Mouse (Mus musculus): Measurements from ENCODE around the gene Gipc2. TPM values are rescaled to one million over a fixed set of nuclear protein-coding genes. Genes with fewer than 3 reads are reported as not detected.
A peak's percentile ranks its signal among the peaks of the same experiment; 100 is the strongest.

Gipc2 gene
- polyA plus RNA-seq, 1 experiment from 2014 or later: 16.2 TPM

GRCm38 (mm10) chr3:152121169-152122009 lies 44.6 kb downstream of the Gipc2 start:
- 80% methylated on average over 11 of the region's 11 CpGs for WGBS
- no peaks in the 10 kb centered on the region for H3K4me1 ChIP-seq (ENCODE audit: control insufficient read depth, insufficient read depth, low read length)
- no peak for ATAC-seq
- H3K9me3 ChIP-seq (replicated peaks; ENCODE audit: control insufficient read depth, low read length, poor library complexity, severe bottlenecking): no peaks in the 10 kb centered on the region
- no peak overlapping the region for H3K9ac ChIP-seq (ENCODE audit: low read depth, low read length)
- no peak overlapping the region for H3K4me2 ChIP-seq (ENCODE audit: low read length)
- H3K4me3 ChIP-seq (ENCODE audit: low read depth, low read length): no peak overlapping the region
- no peaks in the 10 kb centered on the region for H3K27me3 ChIP-seq (ENCODE audit: control insufficient read depth, insufficient read depth, low read depth, low read length)
- H3K27ac ChIP-seq (ENCODE audit: low read length): no peak overlapping the region
- H3K36me3 ChIP-seq (ENCODE audit: control insufficient read depth, insufficient read depth, low read length): no peaks in the 10 kb centered on the region

GRCm38 (mm10) chr3:152119987-152120386 lies 46.0 kb downstream of the Gipc2 start:
- Histone ChIP-seq H3K9ac (ENCODE audit: low read depth, low read length) (no peak overlapping the region), H3K4me3 (ENCODE audit: low read depth, low read length) (no peak overlapping the region), H3K4me2 (ENCODE audit: low read length) (no peak overlapping the region), H3K4me1 (ENCODE audit: control insufficient read depth, insufficient read depth, low read length) (no peaks in the 10 kb centered on the region), H3K27ac (ENCODE audit: low read length) (no peak overlapping the region), H3K9me3 (replicated peaks; ENCODE audit: control insufficient read depth, low read length, poor library complexity, severe bottlenecking) (no peaks in the 10 kb centered on the region), H3K27me3 (ENCODE audit: control insufficient read depth, insufficient read depth, low read depth, low read length) (no peaks in the 10 kb centered on the region), H3K36me3 (ENCODE audit: control insufficient read depth, insufficient read depth, low read length) (no peaks in the 10 kb centered on the region)
- no peak for ATAC-seq
- WGBS: 73% methylated on average over 4 of the region's 4 CpGs

DNA sequence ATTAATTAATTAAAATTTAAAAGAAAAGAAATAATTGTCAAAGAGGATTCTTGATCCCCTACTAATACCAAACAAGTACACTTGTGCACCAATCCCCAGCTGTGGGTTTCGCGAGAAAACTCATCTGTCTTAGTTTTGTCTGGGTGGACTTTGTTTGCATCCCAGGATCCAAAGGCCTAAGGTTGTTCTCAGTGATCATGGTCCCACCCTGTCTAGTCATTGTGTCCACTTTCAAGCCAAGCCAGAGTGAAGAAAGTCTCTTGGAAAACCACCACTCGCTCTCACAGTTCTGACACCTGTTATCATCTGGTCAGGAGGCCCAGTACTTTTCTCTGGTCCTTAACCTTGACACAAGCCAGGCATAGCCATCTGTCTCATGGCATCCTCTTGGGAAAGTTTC lies 48.1 kb downstream of the Gipc2 start:
- no peak for ATAC-seq
- no peak overlapping the region for H3K9ac ChIP-seq (ENCODE audit: low read depth, low read length)
- no peaks in the 10 kb centered on the region for H3K36me3 ChIP-seq (ENCODE audit: control insufficient read depth, insufficient read depth, low read length)
- H3K9me3 ChIP-seq (replicated peaks; ENCODE audit: control insufficient read depth, low read length, poor library complexity, severe bottlenecking): no peaks in the 10 kb centered on the region
- H3K4me2 ChIP-seq (ENCODE audit: low read length): no peak overlapping the region
- H3K4me3 ChIP-seq (ENCODE audit: low read depth, low read length): no peak overlapping the region
- no peaks in the 10 kb centered on the region for H3K4me1 ChIP-seq (ENCODE audit: control insufficient read depth, insufficient read depth, low read length)
- WGBS: 93% methylated on average over 3 of the region's 3 CpGs
- no peaks in the 10 kb centered on the region for H3K27me3 ChIP-seq (ENCODE audit: control insufficient read depth, insufficient read depth, low read depth, low read length)
- H3K27ac ChIP-seq (ENCODE audit: low read length): no peak overlapping the region

GRCm38 (mm10) chr3:152116140-152116539 lies 49.9 kb downstream of the Gipc2 start:
- H3K9ac ChIP-seq (ENCODE audit: low read depth, low read length): no peak overlapping the region
- H3K27ac ChIP-seq (ENCODE audit: low read length): no peak overlapping the region
- no peaks in the 10 kb centered on the region for H3K27me3 ChIP-seq (ENCODE audit: control insufficient read depth, insufficient read depth, low read depth, low read length)
- H3K9me3 ChIP-seq (replicated peaks; ENCODE audit: control insufficient read depth, low read length, poor library complexity, severe bottlenecking): no peaks in the 10 kb centered on the region
- no peaks in the 10 kb centered on the region for H3K4me1 ChIP-seq (ENCODE audit: control insufficient read depth, insufficient read depth, low read length)
- no peak overlapping the region for H3K4me2 ChIP-seq (ENCODE audit: low read length)
- WGBS: 90% methylated on average over 3 of the region's 3 CpGs
- ATAC-seq: no peak
- H3K4me3 ChIP-seq (ENCODE audit: low read depth, low read length): no peak overlapping the region
- H3K36me3 ChIP-seq (ENCODE audit: control insufficient read depth, insufficient read depth, low read length): no peaks in the 10 kb centered on the region

GRCm38 (mm10) chr3:152114786-152115185 lies 51.2 kb downstream of the Gipc2 start:
- WGBS: 41% methylated on average over 10 of the region's 10 CpGs
- no peak overlapping the region for H3K4me2 ChIP-seq (ENCODE audit: low read length)
- peak; percentile 36 for ATAC-seq
- H3K4me3 ChIP-seq (ENCODE audit: low read depth, low read length): no peak overlapping the region
- no peak overlapping the region for H3K9ac ChIP-seq (ENCODE audit: low read depth, low read length)
- H3K27me3 ChIP-seq (ENCODE audit: control insufficient read depth, insufficient read depth, low read depth, low read length): peaks cover 4% of the 10 kb centered on the region; the same call in 1 of the 2 replicates
- H3K27ac ChIP-seq (ENCODE audit: low read length): no peak overlapping the region
- no peaks in the 10 kb centered on the region for H3K4me1 ChIP-seq (ENCODE audit: control insufficient read depth, insufficient read depth, low read length)
- H3K9me3 ChIP-seq (replicated peaks; ENCODE audit: control insufficient read depth, low read length, poor library complexity, severe bottlenecking): no peaks in the 10 kb centered on the region
- H3K36me3 ChIP-seq (ENCODE audit: control insufficient read depth, insufficient read depth, low read length): no peaks in the 10 kb centered on the region

- H3K27me3 ChIP-seq (ENCODE audit: control insufficient read depth, insufficient read depth, low read depth, low read length): peaks cover 4% of the 10 kb centered on the region; the same call in 1 of the 2 replicates
- H3K4me2 ChIP-seq (ENCODE audit: low read length): no peak overlapping the region
- no peaks in the 10 kb centered on the region for H3K4me1 ChIP-seq (ENCODE audit: control insufficient read depth, insufficient read depth, low read length)
- H3K27ac ChIP-seq (ENCODE audit: low read length): no peak overlapping the region
- no peak overlapping the region for H3K4me3 ChIP-seq (ENCODE audit: low read depth, low read length)
- 73% methylated on average over 4 of the region's 4 CpGs for WGBS
- H3K36me3 ChIP-seq (ENCODE audit: control insufficient read depth, insufficient read depth, low read length): no peaks in the 10 kb centered on the region
- no peak overlapping the region for H3K9ac ChIP-seq (ENCODE audit: low read depth, low read length)
- no peak for ATAC-seq
- H3K9me3 ChIP-seq (replicated peaks; ENCODE audit: control insufficient read depth, low read length, poor library complexity, severe bottlenecking): no peaks in the 10 kb centered on the region
Observed at GRCm38 (mm10) chr3:152114222-152114621, 51.8 kb downstream of the Gipc2 start.

- WGBS: 81% methylated on average over 7 of the region's 7 CpGs
Observed at GRCm38 (mm10) chr3:152113496-152113895, 52.5 kb downstream of the Gipc2 start.

DNA sequence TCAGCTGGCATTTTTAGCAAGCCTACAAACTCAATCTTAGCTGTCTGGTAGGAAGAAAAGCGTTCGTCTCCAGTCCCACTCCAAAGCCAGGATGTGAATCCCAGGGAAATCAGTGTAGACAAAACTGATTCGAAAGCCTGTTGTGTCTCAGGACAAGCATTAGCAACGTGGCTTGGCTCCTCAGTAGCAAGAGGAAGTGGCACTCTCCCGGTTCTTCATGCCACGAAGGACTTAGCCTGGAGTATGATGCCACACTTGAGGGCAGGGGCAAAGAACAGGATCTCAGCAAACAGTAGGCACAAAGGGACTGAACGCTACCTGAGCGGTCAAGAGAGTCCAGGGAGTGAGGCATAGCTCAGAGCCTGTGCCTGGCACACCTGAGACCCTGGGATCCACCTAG lies 53.4 kb downstream of the Gipc2 start:
- Histone ChIP-seq H3K9me3 (replicated peaks; ENCODE audit: control insufficient read depth, low read length, poor library complexity, severe bottlenecking) (no peaks in the 10 kb centered on the region), H3K4me3 (ENCODE audit: low read depth, low read length) (no peak overlapping the region), H3K36me3 (ENCODE audit: control insufficient read depth, insufficient read depth, low read length) (no peaks in the 10 kb centered on the region), H3K27me3 (ENCODE audit: control insufficient read depth, insufficient read depth, low read depth, low read length) (peaks cover 4% of the 10 kb centered on the region; the same call in 1 of the 2 replicates), H3K4me1 (ENCODE audit: control insufficient read depth, insufficient read depth, low read length) (peaks cover 2% of the 10 kb centered on the region; the same call in 1 of the 2 replicates), H3K4me2 (ENCODE audit: low read length) (no peak overlapping the region), H3K27ac (ENCODE audit: low read length) (no peak overlapping the region), H3K9ac (ENCODE audit: low read depth, low read length) (no peak overlapping the region)
- no peak for ATAC-seq
- WGBS: 88% methylated on average over 8 of the region's 8 CpGs

More at GRCm38 (mm10) chr3:152113496-152113895, 52.5 kb downstream of the Gipc2 start:
- Histone ChIP-seq H3K36me3 (ENCODE audit: control insufficient read depth, insufficient read depth, low read length) (no peaks in the 10 kb centered on the region), H3K27me3 (ENCODE audit: control insufficient read depth, insufficient read depth, low read depth, low read length) (peaks cover 4% of the 10 kb centered on the region; the same call in 1 of the 2 replicates), H3K9ac (ENCODE audit: low read depth, low read length) (no peak overlapping the region), H3K4me1 (ENCODE audit: control insufficient read depth, insufficient read depth, low read length) (no peaks in the 10 kb centered on the region), H3K27ac (ENCODE audit: low read length) (no peak overlapping the region), H3K4me2 (ENCODE audit: low read length) (no peak overlapping the region), H3K9me3 (replicated peaks; ENCODE audit: control insufficient read depth, low read length, poor library complexity, severe bottlenecking) (no peaks in the 10 kb centered on the region), H3K4me3 (ENCODE audit: low read depth, low read length) (no peak overlapping the region)
- no peak for ATAC-seq

- no peak for ATAC-seq
- WGBS: 81% methylated on average over 4 of the region's 4 CpGs
- Histone ChIP-seq H3K27me3 (ENCODE audit: control insufficient read depth, insufficient read depth, low read depth, low read length) (peaks cover 4% of the 10 kb centered on the region; the same call in 1 of the 2 replicates), H3K4me3 (ENCODE audit: low read depth, low read length) (no peak overlapping the region), H3K9ac (ENCODE audit: low read depth, low read length) (no peak overlapping the region), H3K27ac (ENCODE audit: low read length) (no peak overlapping the region), H3K4me2 (ENCODE audit: low read length) (no peak overlapping the region), H3K4me1 (ENCODE audit: control insufficient read depth, insufficient read depth, low read length) (peaks cover 8% of the 10 kb centered on the region; the same call in 1 of the 2 replicates), H3K36me3 (ENCODE audit: control insufficient read depth, insufficient read depth, low read length) (no peaks in the 10 kb centered on the region), H3K9me3 (replicated peaks; ENCODE audit: control insufficient read depth, low read length, poor library complexity, severe bottlenecking) (no peaks in the 10 kb centered on the region)
Observed at GRCm38 (mm10) chr3:152111482-152111881, 54.5 kb downstream of the Gipc2 start.

All from midbrain, embryonic 16.5 days (tissue).